Mouse (Mus musculus): ENCODE measurements around the gene Tex46. TPM values are rescaled to one million over a fixed set of nuclear protein-coding genes. Genes with fewer than 3 reads are reported as not detected.

Tex46 gene
- polyA plus RNA-seq, 1 experiment from 2014 or later, result not detected

DNA sequence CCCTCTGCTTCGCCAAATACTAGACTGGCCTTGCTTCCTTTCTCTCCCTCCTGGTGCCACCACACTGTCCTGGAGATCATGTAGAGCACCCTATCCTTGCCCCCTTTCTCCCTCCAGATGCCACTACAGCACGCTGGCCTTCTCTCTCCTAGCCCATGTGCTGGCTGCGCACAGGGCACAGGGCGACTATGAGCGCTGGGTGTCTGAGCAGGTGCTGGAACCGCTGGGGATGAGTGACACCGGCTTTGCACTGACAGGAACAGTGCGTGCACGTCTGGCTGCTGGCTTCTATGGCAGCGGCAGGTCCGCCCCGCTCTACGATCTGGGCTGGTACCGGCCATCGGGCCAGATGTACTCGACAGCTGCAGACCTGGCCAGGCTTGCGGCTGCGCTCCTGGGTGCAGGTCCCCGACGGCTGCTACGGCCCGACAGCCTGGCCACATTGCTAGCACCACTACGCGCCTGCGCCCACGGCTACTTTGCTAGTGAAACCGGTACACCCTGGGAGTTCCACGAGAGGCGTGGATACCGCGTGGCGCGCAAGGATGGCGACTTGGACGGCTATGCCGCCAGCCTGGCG, 26.8 kb downstream of the Tex46 start:
- WGBS, result 18% methylated on average over 37 of the region's 37 CpGs
- Histone ChIP-seq H3K9me3 (no peaks in the 10 kb centered on the region), H3K4me2 (peak overlapping the region; percentile 79), H3K27me3 (peaks cover 43% of the 10 kb centered on the region), H3K27ac (peak overlapping the region; percentile 76), H3K9ac (peak overlapping the region; percentile 74), H3K4me1 (replicated peaks) (peaks cover 22% of the 10 kb centered on the region), H3K4me3 (peak overlapping the region; percentile 54), H3K36me3 (no peaks in the 10 kb centered on the region)
- ATAC-seq (ENCODE audit: low FRiP score), result peak; percentile 55

DNA sequence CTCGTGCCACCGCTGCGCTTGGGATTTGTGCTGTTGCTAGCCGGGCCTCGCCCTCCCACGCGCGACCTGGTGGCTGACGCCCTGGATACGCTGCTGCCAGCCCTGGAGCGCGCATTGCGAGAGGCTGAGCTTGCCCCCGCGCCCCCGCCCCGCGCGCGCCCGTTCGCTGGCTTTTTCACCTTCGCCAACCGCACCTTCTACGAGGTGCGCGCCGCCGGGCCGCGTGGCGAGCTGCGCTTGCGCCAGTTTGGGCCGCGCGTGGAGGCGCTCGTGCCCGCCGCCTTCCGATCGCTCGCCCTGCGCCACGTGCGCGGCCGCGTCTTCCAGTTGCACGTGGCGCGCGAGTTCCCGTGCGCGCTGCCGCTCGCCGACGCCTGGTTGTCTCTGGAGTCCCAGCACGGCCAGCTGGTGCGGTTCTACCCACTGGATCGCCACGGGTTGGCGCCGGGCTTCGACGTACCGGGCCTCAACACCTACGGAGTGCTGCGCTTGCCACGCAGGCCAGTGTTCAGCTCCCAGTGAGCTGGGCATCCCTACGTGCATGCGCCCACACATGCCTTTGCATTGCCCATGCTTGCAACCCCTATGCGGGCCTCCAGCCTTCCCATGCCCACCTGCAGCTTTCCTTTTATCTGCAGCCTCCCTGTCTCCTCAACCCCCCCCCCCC, 27.5 kb downstream of the Tex46 start:
- ATAC-seq (ENCODE audit: low FRiP score), result peak; percentile 82

DNA sequence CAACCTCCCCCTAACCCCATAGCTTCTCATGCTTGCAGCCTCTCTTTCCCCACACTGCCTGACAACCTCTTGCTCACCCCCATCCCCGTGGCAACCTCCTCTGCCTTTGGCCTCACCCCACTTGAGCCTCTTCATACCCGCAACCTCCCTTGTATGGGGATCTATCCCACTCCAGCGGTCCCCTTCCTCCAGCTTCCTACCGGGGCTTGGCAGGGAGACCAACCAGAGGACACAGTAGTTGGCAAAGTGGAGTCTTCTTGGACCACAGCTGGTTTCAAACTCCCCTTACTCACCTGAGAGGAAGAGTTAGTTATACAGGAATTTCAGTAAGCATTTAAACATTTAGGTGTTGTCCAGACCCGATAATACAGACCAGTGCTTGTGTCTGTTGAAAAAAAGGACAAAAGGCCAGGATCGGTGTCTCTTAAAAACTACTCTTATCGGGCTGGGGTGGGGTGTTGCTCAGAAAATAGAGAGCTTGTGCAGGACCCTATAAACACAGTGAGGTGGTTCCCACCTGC, 28.1 kb downstream of the Tex46 start:
- H3K4me3 ChIP-seq, result no peak overlapping the region

More for the DNA sequence above, 27.5 kb downstream of the Tex46 start:
- peak overlapping the region; percentile 76 for H3K27ac ChIP-seq
- no peaks in the 10 kb centered on the region for H3K36me3 ChIP-seq
- peaks cover 43% of the 10 kb centered on the region for H3K27me3 ChIP-seq
- no peaks in the 10 kb centered on the region for H3K9me3 ChIP-seq
- 2% methylated on average over 61 of the region's 76 CpGs for WGBS
- H3K4me3 ChIP-seq, result peak overlapping the region; percentile 54
- H3K9ac ChIP-seq, result peak overlapping the region; percentile 74
- peaks cover 22% of the 10 kb centered on the region for H3K4me1 ChIP-seq (replicated peaks)
- peak overlapping the region; percentile 79 for H3K4me2 ChIP-seq

DNA sequence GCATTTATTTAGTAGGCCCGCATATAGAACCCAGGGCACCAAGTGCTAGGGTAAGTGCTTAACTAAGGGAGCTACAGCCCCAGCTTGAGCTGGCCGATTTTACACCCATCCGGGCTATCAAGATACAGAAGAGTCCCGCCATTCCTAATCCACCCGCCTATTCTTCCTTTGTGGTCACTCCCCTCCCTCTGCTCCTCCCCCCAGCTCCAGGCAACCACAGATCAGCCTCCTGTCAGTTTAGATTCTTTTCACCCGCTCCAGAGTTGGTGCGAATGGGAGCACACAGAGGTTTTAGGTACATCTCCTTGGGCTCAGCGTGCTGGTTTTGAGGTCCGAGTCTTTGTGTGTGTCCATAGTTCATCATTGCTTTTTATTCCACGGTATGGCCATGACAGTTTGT, 28.7 kb downstream of the Tex46 start:
- Histone ChIP-seq H3K4me1 (replicated peaks) (peaks cover 22% of the 10 kb centered on the region), H3K9ac (peak overlapping the region; percentile 55), H3K27me3 (peaks cover 41% of the 10 kb centered on the region), H3K36me3 (no peaks in the 10 kb centered on the region), H3K27ac (no peak overlapping the region; the same call in 1 of the 2 replicates), H3K9me3 (no peaks in the 10 kb centered on the region), H3K4me3 (no peak overlapping the region), H3K4me2 (peak overlapping the region; percentile 79)
- no peak for ATAC-seq (ENCODE audit: low FRiP score)
- WGBS, result 4% methylated on average over 10 of the region's 10 CpGs

More for the DNA sequence above, 28.1 kb downstream of the Tex46 start:
- peaks cover 22% of the 10 kb centered on the region for H3K4me1 ChIP-seq (replicated peaks)
- no peaks in the 10 kb centered on the region for H3K9me3 ChIP-seq
- H3K4me2 ChIP-seq, result peak overlapping the region; percentile 79
- H3K27ac ChIP-seq, result no peak overlapping the region
- ATAC-seq (ENCODE audit: low FRiP score), result no peak
- 31% methylated on average over 7 of the region's 7 CpGs for WGBS
- no peaks in the 10 kb centered on the region for H3K36me3 ChIP-seq
- H3K9ac ChIP-seq, result peak overlapping the region; percentile 55; the same call in 1 of the 2 replicates
- peaks cover 41% of the 10 kb centered on the region for H3K27me3 ChIP-seq

DNA sequence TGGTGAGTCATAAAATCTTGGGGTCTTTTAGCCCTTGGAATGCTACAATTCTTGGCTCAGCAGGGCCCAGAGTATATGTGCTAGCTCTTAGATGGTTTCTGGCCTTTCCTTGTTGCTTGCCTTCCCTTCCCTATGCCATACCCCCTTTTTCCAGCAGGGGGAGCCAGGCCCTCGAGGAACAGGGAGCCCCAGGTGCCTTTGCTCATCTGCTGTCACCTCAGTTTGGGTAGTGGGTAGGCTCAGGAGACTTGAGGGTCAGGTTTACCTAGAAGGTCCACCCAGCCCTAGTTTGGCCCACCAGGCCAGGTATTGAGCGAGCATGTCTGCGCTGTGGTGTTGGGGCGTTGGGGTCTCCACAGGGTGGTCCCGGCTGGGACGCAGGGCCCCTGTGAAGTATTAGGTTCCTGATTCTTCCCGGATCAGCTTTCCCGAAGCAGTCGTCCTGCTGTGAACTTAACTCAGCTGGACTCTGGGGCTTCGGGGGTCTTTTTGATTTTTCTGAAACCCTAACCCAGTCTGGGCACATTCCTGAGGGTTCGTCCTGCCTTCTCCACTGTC, 38.8 kb downstream of the Tex46 start:
- Histone ChIP-seq H3K27me3 (no peaks in the 10 kb centered on the region), H3K9ac (0 out of 2 replicates have a peak overlapping the region, but pooled peaks have one; percentile 53), H3K9me3 (peaks cover 7% of the 10 kb centered on the region; the same call in 1 of the 2 replicates), H3K36me3 (peaks cover 5% of the 10 kb centered on the region; the same call in 1 of the 2 replicates), H3K4me2 (no peak overlapping the region), H3K4me3 (no peak overlapping the region), H3K4me1 (replicated peaks) (peaks cover 30% of the 10 kb centered on the region), H3K27ac (no peak overlapping the region)
- ATAC-seq (ENCODE audit: low FRiP score), result no peak
- 19% methylated on average over 11 of the region's 11 CpGs for WGBS

DNA sequence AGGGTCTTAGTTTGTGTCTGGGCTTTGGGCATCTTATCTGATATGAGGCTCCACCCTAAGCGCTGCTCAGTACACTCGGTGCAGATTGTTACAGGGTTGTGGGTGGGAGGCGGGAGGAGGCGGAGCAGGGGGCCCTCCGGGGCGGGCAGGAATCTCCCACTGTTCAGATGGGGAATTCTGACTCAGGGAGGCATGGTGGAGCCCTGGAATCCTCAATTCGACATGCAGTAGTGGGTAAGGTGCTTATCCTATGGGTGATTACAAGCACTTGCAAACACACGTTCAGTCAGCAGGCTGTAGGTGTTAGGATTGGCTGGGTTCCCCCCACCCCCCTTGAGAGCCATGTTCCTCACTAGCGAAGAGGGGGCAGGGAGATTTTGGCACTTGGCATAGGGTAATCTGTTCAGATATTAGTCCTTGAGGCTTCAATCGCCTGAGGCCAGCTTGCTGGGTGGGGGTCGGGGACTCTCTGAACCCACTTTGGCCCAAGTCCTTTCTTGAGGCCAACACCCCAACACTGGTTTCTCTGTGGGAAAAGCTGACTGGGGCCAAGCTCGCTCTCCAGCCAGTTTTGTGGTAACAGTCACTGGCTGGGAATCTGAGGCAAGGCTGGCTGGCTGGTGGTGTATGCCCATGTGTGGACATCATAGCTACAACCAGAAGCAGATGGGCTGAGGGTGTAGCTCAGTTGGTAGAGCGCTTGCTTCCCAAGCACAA, 39.4 kb downstream of the Tex46 start:
- H3K4me2 ChIP-seq, result no peak overlapping the region
- 44% methylated on average over 13 of the region's 13 CpGs for WGBS
- no peak for ATAC-seq (ENCODE audit: low FRiP score)
- H3K9me3 ChIP-seq, result peaks cover 7% of the 10 kb centered on the region; the same call in 1 of the 2 replicates
- H3K4me1 ChIP-seq (replicated peaks), result peaks cover 30% of the 10 kb centered on the region
- H3K9ac ChIP-seq, result 0 out of 2 replicates have a peak overlapping the region, but pooled peaks have one; percentile 53
- H3K4me3 ChIP-seq, result no peak overlapping the region
- H3K27ac ChIP-seq, result no peak overlapping the region
- H3K36me3 ChIP-seq, result peaks cover 12% of the 10 kb centered on the region
- no peaks in the 10 kb centered on the region for H3K27me3 ChIP-seq

DNA sequence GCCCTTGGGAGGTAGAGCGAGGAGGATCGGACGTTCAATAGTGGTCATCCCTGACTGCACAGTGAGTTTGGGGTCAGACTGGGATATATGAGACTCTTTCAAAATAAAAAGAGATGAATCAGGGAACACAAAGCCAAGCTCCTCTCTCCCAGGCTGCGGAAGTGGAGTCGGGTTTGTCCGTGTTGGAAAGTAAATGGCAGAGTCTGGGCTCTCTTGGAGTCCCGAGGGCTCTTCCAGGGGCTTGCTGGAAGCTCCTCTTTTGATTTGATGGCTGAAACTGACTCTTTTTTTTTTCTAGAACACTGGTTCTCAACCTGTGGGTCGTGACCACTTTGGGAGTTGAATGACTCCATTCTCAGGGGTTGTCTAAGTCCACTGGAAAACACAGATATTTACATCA, 40.0 kb downstream of the Tex46 start:
- Histone ChIP-seq H3K4me3 (no peak overlapping the region), H3K36me3 (peaks cover 18% of the 10 kb centered on the region), H3K9me3 (peaks cover 7% of the 10 kb centered on the region; the same call in 1 of the 2 replicates), H3K27me3 (no peaks in the 10 kb centered on the region), H3K9ac (no peak overlapping the region), H3K4me1 (replicated peaks) (peaks cover 30% of the 10 kb centered on the region), H3K4me2 (no peak overlapping the region), H3K27ac (no peak overlapping the region)
- ATAC-seq (ENCODE audit: low FRiP score), result no peak
- WGBS, result 81% methylated on average over 8 of the region's 8 CpGs

DNA sequence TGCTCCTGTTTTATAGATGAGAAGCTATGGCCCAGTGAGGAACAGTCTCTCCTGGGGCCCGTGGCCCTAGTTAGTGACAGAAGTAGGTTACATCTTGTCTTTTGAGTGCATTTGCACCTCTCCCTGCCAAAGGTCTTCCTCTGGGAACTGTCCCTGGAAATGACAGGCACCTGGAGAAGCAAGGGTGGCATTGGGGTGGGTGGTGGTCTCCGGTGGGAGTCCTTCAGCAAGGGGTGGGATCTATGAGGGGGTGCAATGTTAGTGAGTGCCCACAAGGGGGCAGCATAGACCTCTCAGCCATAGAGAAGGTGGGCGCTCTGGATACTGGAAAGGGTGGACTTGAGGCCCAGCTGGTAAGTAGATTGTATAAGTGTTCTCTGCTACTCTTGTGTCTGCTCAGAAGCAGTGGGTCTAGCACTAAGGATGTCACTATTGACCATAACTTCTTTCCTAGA, 41.1 kb downstream of the Tex46 start:
- peaks cover 29% of the 10 kb centered on the region for H3K36me3 ChIP-seq
- peak overlapping the region; percentile 80; the same call in 1 of the 2 replicates for H3K27ac ChIP-seq
- 56% methylated on average over 3 of the region's 3 CpGs for WGBS
- H3K9me3 ChIP-seq, result peaks cover 7% of the 10 kb centered on the region; the same call in 1 of the 2 replicates
- peaks cover 30% of the 10 kb centered on the region for H3K4me1 ChIP-seq (replicated peaks)
- 0 out of 2 replicates have a peak, but pooled peaks have one; percentile 27 for ATAC-seq (ENCODE audit: low FRiP score)
- no peak overlapping the region for H3K9ac ChIP-seq
- no peaks in the 10 kb centered on the region for H3K27me3 ChIP-seq
- no peak overlapping the region for H3K4me3 ChIP-seq
- no peak overlapping the region for H3K4me2 ChIP-seq

DNA sequence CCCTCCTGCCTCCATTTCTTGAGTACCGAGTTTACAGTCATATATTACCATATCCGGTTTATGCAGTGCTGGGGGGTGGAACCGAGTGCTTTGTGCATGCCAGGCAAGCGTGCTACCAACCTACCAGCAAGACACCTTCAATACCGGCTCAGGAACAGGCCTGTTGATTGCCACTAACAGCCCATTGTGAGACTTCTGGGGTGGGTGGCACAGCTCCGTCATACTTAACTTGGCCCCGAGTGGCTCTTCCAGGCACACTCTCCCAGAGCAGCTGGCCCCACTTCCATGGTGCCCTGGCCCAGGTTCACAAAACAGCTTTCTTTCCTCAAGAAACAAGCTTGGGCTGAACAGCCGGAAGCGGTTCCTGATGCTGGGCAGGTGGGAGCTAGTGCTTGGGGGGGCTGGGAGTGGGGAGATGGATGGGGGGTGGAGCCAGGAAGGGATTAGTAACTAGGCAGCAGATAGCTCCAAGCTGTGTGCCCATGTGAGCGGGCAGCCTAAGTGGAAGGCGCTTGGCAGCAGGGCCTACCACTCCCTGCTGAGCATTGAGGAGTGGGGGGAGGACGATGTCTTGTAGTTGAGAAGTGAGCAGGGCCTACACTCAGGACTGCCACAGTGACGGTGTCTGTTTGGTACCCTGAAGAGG, 41.8 kb downstream of the Tex46 start:
- Histone ChIP-seq H3K27me3 (no peaks in the 10 kb centered on the region), H3K4me1 (replicated peaks) (peaks cover 30% of the 10 kb centered on the region), H3K36me3 (peaks cover 35% of the 10 kb centered on the region), H3K27ac (peak overlapping the region; percentile 80), H3K4me3 (no peak overlapping the region), H3K4me2 (no peak overlapping the region), H3K9me3 (peaks cover 3% of the 10 kb centered on the region; the same call in 1 of the 2 replicates), H3K9ac (peak overlapping the region; percentile 40; the same call in 1 of the 2 replicates)
- 60% methylated on average over 13 of the region's 13 CpGs for WGBS
- ATAC-seq (ENCODE audit: low FRiP score), result peak; percentile 30

DNA sequence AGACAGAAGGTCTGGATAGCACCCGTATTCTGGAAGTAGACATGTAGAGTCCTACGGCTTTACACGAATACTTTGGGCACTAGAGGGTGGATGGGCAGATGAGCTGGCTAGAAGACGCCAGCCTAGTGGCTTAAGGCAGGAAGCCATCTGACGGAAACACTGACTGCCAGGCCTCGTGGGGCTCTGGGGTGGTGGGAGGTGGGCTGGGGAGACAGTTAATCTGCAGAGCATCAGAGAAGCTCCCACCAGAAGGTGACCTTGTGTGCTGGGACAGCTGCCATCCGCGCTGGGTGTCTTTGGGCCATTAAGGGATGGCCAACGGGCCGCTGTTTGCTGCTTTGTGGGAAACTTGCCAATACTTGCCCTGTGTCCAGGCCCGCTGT, 42.3 kb downstream of the Tex46 start:
- ATAC-seq (ENCODE audit: low FRiP score), result peak; percentile 14; the same call in 1 of the 2 replicates
- Histone ChIP-seq H3K4me2 (no peak overlapping the region), H3K4me1 (replicated peaks) (peaks cover 30% of the 10 kb centered on the region), H3K27ac (peak overlapping the region; percentile 80), H3K9me3 (no peaks in the 10 kb centered on the region), H3K9ac (peak overlapping the region; percentile 40), H3K36me3 (peaks cover 41% of the 10 kb centered on the region), H3K4me3 (no peak overlapping the region), H3K27me3 (no peaks in the 10 kb centered on the region)
- 72% methylated on average over 11 of the region's 11 CpGs for WGBS

DNA sequence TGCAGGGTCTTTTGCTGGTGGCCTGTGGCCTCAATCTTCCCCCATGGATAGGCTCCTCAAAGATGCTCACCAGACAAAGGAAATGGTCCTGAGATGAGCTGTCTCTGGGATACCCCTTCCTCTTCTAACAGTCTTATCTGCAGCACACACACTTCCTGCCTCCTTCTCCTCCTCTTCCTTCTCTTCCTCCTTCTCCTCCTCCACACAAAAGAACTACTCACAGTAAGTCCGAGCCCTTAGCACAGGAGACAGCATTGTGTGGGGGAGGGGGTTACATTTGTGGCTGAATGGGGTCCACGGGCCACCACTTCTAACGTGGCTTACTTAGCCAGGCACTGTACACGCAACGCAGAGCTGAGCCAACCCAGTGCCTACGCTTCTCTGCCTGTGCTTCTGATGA, 42.8 kb downstream of the Tex46 start:
- Histone ChIP-seq H3K9ac (peak overlapping the region; percentile 40), H3K4me3 (no peak overlapping the region), H3K27ac (peak overlapping the region; percentile 80), H3K27me3 (no peaks in the 10 kb centered on the region), H3K9me3 (no peaks in the 10 kb centered on the region), H3K4me2 (no peak overlapping the region), H3K4me1 (replicated peaks) (peaks cover 30% of the 10 kb centered on the region), H3K36me3 (peaks cover 45% of the 10 kb centered on the region)
- ATAC-seq (ENCODE audit: low FRiP score), result no peak
- WGBS, result 71% methylated on average over 6 of the region's 6 CpGs
